Mouse (Mus musculus) lung, adult 2 months (tissue): ENCODE results near the gene Snrpa. TPM values are rescaled to one million over a fixed set of nuclear protein-coding genes. Genes with fewer than 3 reads are reported as not detected.
A peak's percentile ranks its signal among the peaks of the same experiment; 100 is the strongest.
"Not testable (repeated sequence)": the region's sequence is repeated elsewhere in the genome, so short reads cannot be mapped to it uniquely, and the experiment has no call there.

Experiments
- DNase-seq: peaks from one replicate; pipeline ENCODE4 v3.0.0; 2022
- H3K4me1 ChIP-seq: fragments of 200-500 bp; 2 replicates; pipeline ENCODE4 v1.6.1; 2011; ENCODE audit warnings: low read length; ENCODE audit not compliant: control insufficient read depth, insufficient read depth
- H3K4me3 ChIP-seq: fragments of 200-500 bp; replicated peaks from 2 replicates; pipeline ENCODE3; 2011; ENCODE audit warnings: low read depth, mild to moderate bottlenecking, control low read depth, low read length; ENCODE audit errors: extremely low read depth
- CTCF ChIP-seq: fragments of 200-500 bp; IDR thresholded peaks from 2 replicates; pipeline ENCODE4 v1.5.1; 2011; ENCODE audit warnings: mild to moderate bottlenecking, low read length, control low read depth; ENCODE audit not compliant: insufficient read depth
- POLR2A ChIP-seq: fragments of 200-500 bp; IDR thresholded peaks from 2 replicates; pipeline ENCODE4 v1.6.1; 2011; ENCODE audit warnings: low read depth, mild to moderate bottlenecking, control low read depth, low read length, borderline replicate concordance; ENCODE audit errors: extremely low read depth
- WGBS: fragments of 180-500 bp; shearing (Covaris S2); methylation state at CpG from one replicate; pipeline ENCODE4 v1.1.7; 2018; 5-methylcytosine and 5-hydroxymethylcytosine counted together
- polyA plus RNA-seq: library from polyadenylated mRNA; depleted of rRNA; stranded (reverse); fragments of >200 nt; gene quantifications from 2 replicates; pipeline ENCODE4 v1.2.3, GENCODE M21; 2012; rRNA removed

Snrpa gene
- 135 and 136 TPM in 2 replicates for polyA plus RNA-seq

- no peaks in the 10 kb centered on the region for H3K4me1 ChIP-seq
- WGBS, result under 1% methylated on average over 64 of the region's 64 CpGs
- TF ChIP-seq CTCF, result no peak
- TF ChIP-seq POLR2A, result peak; percentile 70
- peak; percentile 93 for DNase-seq
- peak within 1 kb of the TSS; percentile 86 for H3K4me3 ChIP-seq
Observed at GRCm38 (mm10) chr7:27195681-27196611, at the start of gene Snrpa, which contains the start of gene BC024978. Gene Snrpa (minus strand): TSS chr7:27196271. Gene BC024978 (plus strand): TSS chr7:27195781.

GRCm38 (mm10) chr7:27244088-27244487, 48.0 kb upstream of the Snrpa start:
- peak; percentile 40 for TF ChIP-seq CTCF
- not testable (repeated sequence) for DNase-seq, H3K4me1 ChIP-seq, H3K4me3 ChIP-seq
- WGBS, result 88% methylated on average over 2 of the region's 2 CpGs

- Histone ChIP-seq H3K4me3 (no peak overlapping the region), H3K4me1 (no peaks in the 10 kb centered on the region)
- DNase-seq, result no peak
- TF ChIP-seq POLR2A, result no peak
- WGBS, result 62% methylated on average over 8 of the region's 8 CpGs
Observed at GRCm38 (mm10) chr7:27243211-27243610, 47.1 kb upstream of the Snrpa start.

GRCm38 (mm10) chr7:27238568-27238967, 42.5 kb upstream of the Snrpa start:
- no peak for DNase-seq
- TF ChIP-seq CTCF (no peak), POLR2A (no peak)
- 90% methylated on average over 5 of the region's 5 CpGs for WGBS
- H3K4me1 ChIP-seq, result peaks cover 3% of the 10 kb centered on the region
- H3K4me3 ChIP-seq, result no peak overlapping the region

GRCm38 (mm10) chr7:27237527-27237926, 41.5 kb upstream of the Snrpa start:
- Histone ChIP-seq H3K4me3 (no peak overlapping the region), H3K4me1 (peaks cover 7% of the 10 kb centered on the region)
- 74% methylated on average over 2 of the region's 2 CpGs for WGBS
- DNase-seq, result no peak
- TF ChIP-seq POLR2A, result no peak
- TF ChIP-seq CTCF, result no peak

- no peak overlapping the region for H3K4me3 ChIP-seq
- no peak for TF ChIP-seq POLR2A
- TF ChIP-seq CTCF, result no peak
- 72% methylated on average over 2 of the region's 2 CpGs for WGBS
- no peak for DNase-seq
- H3K4me1 ChIP-seq, result peaks cover 9% of the 10 kb centered on the region
Observed at GRCm38 (mm10) chr7:27235726-27236125, 39.7 kb upstream of the Snrpa start.

- TF ChIP-seq POLR2A, result no peak
- 3% methylated on average over 6 of the region's 6 CpGs for WGBS
- H3K4me3 ChIP-seq, result peak overlapping the region; percentile 100
- H3K4me1 ChIP-seq, result peaks cover 12% of the 10 kb centered on the region
- no peak for DNase-seq
Observed at GRCm38 (mm10) chr7:27233300-27233699, 37.2 kb upstream of the Snrpa start.

- under 1% methylated on average over 25 of the region's 25 CpGs for WGBS
- peak within 1 kb of the TSS; percentile 100 for H3K4me3 ChIP-seq
Observed at GRCm38 (mm10) chr7:27232781-27233281, 36.8 kb upstream of the Snrpa start, which contains the start of gene Coq8b. Gene Coq8b (plus strand): TSS chr7:27233023.

GRCm38 (mm10) chr7:27231693-27232331, 35.7 kb upstream of the Snrpa start:
- no peak for TF ChIP-seq POLR2A
- TF ChIP-seq CTCF, result no peak
- WGBS, result 52% methylated on average over 7 of the region's 7 CpGs
- Histone ChIP-seq H3K4me1 (peaks cover 16% of the 10 kb centered on the region), H3K4me3 (no peak overlapping the region)
- no peak for DNase-seq

More at GRCm38 (mm10) chr7:27232781-27233281, 36.8 kb upstream of the Snrpa start, which contains the start of gene Coq8b:
- peak; percentile 93 for DNase-seq
- TF ChIP-seq CTCF, result no peak
- peak; percentile 54; the same call in 1 of the 2 replicates for TF ChIP-seq POLR2A
- peaks cover 12% of the 10 kb centered on the region for H3K4me1 ChIP-seq
